Mouse (Mus musculus): ENCODE data around the gene Nhsl2.
"Not testable (repeated sequence)": the region's sequence is repeated elsewhere in the genome, so short reads cannot be mapped to it uniquely, and the experiment has no call there.

The Nhsl2 gene

GRCm38 (mm10) chrX:101849281-101849821 lies at the start of gene Nhsl2:
Gene Nhsl2, plus strand, starts transcription at chrX:101849385.
- DNase-seq = peak; percentile 71

DNA sequence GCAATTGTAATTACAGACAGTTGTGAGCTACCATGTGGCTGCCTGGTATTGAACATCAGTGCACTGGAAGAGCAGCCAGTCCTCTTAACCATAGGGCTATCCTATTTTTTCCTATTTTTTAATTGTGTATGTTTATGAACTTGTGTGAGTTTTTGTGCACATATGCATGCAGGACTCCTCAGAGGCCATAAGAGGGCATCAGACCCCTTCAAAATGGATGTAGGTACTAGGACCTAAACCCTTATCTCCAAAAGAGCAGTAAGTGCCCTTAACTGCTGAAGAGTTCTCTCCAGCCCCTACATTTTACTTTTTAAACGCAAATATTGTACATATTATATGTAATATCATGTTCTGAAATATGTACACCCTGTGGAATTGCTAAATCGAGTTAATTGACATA lies 43.7 kb upstream of the Nhsl2 start:
- DNase-seq = peak; percentile 18

GRCm38 (mm10) chrX:101811750-101812149 lies 37.4 kb upstream of the Nhsl2 start:
- DNase-seq = no peak

- peak; percentile 19 for DNase-seq
Observed at GRCm38 (mm10) chrX:101819163-101819562, 30.0 kb upstream of the Nhsl2 start.

DNA sequence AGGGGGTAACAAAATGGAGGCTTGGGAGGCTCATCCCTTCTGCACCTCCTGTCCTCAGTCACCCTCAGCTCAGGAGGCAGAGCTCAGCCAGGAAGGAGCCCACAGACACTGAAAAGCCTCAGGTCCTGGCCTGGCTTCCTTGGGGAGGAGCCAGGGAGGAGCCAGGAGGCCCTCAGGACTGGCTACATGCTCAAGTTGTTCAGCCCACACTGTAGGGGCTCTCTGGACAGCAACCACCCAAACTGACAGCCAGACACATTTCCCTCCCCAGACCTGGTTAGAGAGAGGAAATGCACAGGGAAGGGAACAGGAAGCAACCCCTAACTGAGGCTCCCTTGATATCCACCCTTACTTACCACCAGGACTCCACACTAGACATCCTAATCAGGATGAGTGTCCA lies 29.2 kb upstream of the Nhsl2 start:
- DNase-seq = not testable (repeated sequence)

GRCm38 (mm10) chrX:101847191-101847795 lies 1.9 kb upstream of the Nhsl2 start:
- DNase-seq = peak; percentile 41

GRCm38 (mm10) chrX:101849901-101850551 lies 841 bp downstream of the Nhsl2 start:
- DNase-seq = peak; percentile 48

DNA sequence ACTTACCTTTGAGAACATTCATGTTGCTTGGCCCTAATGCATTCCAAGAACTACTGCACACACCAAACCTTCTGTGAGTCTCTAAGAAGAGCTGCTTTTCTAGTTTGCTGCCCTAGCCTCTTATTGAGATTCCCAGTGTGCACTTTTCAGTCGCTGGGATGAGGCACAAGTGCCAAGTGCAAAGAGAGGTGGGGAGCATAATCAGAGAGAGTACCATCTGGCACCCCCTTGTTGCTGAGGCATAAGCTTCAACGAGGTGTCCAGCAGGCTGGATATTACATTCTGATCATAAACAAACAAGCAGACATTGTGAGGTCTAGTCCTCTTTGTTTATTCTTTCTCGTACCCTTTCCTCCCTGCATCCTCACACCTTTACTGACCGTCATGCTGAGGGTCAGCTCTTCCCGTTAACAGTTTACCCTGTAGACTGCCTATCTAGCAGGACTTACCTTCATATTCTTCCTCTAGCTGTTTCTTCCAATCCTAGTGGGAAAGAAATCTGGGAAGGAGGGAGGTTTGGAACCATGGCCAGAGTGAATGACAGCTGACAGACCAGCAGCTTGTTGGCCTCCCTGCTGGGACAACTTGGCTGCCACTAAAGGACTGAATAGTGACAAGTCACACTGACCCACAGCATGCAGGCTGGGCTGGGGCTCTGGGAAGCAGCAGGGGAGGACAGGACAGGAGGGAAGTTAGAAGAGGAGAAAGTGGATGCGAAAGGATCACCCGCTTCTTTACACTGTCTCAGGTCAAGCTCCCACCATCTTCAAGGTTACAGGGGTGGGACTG lies 2.6 kb downstream of the Nhsl2 start:
- no peak for DNase-seq

DNA sequence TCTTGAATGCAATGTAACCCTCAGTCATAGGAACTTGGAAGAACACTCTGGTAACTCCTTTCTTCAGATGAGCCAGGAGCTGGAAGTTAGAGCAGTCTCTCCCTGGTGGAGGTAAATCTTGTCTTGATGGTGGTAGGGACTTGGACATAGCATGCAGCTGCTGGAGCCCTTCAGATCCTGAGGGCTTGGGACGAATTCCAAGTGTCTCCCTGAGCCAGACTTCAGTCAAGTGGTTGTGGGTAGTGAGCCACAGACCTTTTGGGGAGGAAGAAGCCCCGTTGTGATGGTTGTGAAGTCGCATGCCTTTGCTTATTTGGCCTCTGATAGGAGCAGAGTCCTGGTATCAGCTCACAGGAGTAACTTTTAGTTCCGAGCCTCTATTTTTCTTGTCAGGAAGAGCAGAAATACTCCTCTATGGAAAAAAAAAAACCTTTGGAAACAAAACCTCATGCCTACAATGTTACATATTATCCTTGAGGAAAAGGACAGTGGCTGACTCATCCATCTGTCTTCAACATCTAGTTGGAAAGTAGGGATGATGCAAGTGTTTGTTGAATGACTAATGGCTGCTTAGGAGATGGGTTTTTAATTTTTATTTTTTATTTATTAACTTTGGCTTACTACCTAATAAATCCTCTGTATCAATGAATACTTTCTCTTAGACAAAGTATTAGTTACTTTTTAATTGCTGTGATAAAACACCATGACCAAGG lies 14.6 kb downstream of the Nhsl2 start:
- no peak for DNase-seq

DNA sequence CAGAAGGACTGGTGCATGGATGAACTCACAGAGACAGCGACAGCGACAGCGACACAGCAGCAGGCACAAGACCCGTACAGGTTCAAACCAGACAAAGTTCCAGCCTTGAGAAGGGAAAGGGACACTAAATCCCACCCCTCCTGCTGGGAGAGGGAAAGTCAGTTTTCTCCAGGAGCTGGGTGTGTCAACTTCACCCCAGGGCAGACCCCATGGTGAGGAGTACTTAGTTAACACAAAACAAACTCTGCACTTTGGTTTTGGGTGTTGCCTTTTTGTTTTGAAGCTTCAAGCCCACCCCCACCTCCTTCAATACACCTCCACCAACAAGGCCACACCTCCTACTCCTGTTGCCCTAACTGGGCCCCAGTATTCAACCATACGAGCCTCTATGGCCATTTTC lies 15.6 kb downstream of the Nhsl2 start:
- DNase-seq = no peak

GRCm38 (mm10) chrX:101874147-101874546 lies 25.0 kb downstream of the Nhsl2 start:
- no peak for DNase-seq

GRCm38 (mm10) chrX:101874901-101875300 lies 25.7 kb downstream of the Nhsl2 start:
- DNase-seq = no peak

- peak; percentile 12 for DNase-seq
Observed at GRCm38 (mm10) chrX:101876136-101876535, 27.0 kb downstream of the Nhsl2 start.

GRCm38 (mm10) chrX:101877840-101878239 lies 28.7 kb downstream of the Nhsl2 start:
- DNase-seq = no peak

DNA sequence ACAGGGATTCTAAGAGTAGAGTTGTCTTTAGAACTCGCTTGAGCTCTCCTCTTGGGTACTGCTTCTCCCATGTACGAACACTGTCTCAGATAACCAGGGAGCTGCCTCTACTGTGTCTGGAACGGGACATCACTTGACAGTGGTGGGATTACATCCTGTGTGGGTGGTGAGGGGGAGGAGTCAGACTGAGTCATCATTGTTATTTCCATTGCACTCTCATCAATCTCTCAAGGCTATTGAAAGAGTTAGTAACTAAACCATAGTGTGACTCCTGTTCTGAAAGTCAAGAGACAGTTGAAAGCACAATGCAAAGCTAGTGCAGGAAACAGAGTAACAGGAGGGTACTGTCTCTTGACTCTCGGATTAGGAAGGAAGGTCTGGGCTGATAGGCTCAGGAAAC lies 29.4 kb downstream of the Nhsl2 start:
- no peak for DNase-seq

DNA sequence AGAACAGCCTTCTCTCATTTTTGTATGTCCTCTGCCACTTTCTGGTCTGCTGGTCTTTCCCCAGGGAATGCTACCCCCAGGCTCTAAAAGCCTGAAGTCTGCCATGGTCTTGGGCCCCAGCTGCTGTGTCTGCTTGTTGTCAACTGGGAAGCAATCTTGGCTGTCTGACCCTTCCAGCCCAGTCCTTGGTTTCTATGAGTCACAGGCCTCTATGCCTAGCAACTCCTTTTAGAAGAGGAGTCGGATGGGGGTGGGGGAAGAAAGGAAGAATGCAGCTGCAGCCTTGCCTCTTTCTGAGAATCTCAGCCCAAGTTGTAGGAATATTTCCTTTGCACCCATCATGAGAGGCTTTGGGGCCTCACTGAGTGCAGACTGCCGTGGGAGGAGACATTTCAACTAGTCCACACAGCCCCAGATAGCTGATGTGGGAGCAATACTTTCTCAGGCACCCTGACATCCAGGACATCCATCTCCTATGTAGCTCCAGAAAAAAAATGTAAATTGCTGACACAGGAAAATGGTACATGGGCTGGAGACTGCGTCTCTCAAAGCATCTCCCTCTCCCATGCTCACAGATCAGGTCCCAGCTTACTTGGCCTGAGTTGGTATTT lies 33.1 kb downstream of the Nhsl2 start:
- no peak for DNase-seq

GRCm38 (mm10) chrX:101889384-101889783 lies 40.2 kb downstream of the Nhsl2 start:
- DNase-seq = peak; percentile 33

GRCm38 (mm10) chrX:101889813-101890469 lies 40.8 kb downstream of the Nhsl2 start:
- DNase-seq = peak; percentile 49

- no peak for DNase-seq
Observed at GRCm38 (mm10) chrX:101893796-101894195, 44.6 kb downstream of the Nhsl2 start.

DNA sequence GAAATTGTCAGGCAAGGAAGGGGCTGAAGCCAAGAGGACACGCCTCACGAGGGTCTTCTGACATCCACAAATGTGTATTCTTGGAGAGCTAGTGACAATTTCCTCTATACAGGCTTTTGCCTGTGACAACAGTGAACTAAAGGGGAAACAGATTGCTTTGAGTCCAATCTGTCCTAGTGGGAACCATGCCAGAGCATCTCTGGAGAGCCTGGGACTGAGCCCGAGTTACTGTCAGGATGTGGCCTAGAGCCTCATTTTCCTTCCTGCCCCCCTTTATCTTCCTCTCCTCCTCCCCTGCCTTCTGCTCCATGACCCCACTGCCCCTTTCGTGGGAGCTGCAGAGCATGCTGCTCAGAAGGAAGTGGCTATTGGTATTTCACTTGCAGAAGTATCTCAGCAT lies 49.2 kb downstream of the Nhsl2 start:
- DNase-seq = peak; percentile 52

- no peak for DNase-seq
Observed at GRCm38 (mm10) chrX:101901806-101902490, 52.8 kb downstream of the Nhsl2 start.

All from kidney, postnatal 10 days (tissue).